Mouse (Mus musculus): ENCODE measurements at regions not wholly inside any gene's neighbourhood (a gene's known extent, or its start where the extent isn't known, plus 50 kb on each side); places are given as distances from the start of the nearest gene placed in this dataset.
A peak's percentile ranks its signal among the peaks of the same experiment; 100 is the strongest.

DNA sequence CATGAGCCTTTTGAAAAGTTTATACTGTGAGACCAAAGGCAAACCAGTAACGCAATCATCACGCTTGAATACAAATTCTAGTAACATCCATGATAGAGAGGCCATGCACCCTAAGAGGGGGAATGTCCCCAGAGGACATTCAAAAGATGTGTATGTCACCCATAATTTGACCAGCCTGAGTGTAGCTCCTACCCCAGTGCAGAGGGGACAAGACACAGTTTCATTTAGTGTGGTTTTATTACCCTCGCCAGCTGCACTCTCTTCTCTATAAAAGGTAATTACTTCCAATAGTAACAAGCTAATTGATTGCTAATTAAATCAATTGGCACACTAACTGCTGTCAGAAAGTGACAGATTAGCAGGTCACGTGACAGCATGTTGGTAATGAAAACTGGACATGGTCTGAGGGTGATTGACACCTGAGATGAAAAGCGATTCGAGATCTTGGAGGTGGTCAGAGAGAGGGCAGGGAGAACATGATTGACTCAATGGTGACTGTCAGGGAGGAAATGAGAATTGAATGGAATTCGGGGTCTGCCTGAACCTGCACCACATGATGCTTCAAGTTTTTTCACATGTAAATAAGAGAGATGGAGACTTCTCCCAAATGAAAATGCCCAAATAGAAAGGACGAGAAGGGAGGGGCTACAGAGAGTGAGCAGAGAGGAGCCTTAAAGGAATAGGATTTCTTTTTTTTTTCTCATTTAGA lies 309.9 kb downstream of the En1 start:
- DNase-seq, result no peak

DNA sequence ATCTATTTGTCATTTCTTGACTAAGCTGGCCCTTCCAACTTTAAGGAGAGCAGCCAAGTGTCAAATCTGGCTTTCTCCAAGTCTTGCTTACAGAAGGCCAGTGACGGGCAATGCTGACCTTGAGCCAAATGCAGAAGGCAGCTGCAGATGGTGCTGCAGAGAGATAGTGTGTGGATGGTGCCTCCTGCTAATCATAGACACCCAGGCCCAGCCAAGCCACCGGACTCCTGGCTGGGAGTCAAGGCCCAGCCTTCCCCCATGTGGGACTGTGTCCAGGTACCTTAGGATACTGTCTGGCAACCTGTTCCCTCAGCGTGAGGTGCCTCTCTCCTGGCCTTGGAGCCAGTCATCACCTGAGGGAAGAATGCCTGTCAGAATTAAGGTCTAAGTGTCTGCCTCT lies 319.3 kb downstream of the En1 start:
- peak; percentile 9 for DNase-seq

DNA sequence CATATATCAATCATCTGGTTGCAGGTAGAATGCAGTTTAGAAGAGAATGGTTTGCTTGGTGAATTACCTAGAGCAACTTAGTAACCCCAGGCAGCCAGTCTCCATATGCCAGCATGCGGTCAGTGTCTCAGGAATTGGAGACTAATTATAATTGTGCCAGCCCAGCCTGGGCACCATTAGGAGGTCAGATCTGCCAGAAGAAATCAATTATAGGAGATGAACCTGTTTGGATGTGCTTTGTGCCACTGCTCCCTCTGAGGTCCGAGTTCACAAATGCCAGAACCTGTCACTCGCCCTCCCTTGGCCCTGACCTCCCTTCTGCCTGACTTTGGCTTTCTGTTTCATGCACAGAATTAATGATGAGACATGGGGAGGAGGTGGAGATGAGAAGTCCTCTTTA lies 323.1 kb downstream of the En1 start:
- DNase-seq, result no peak

DNA sequence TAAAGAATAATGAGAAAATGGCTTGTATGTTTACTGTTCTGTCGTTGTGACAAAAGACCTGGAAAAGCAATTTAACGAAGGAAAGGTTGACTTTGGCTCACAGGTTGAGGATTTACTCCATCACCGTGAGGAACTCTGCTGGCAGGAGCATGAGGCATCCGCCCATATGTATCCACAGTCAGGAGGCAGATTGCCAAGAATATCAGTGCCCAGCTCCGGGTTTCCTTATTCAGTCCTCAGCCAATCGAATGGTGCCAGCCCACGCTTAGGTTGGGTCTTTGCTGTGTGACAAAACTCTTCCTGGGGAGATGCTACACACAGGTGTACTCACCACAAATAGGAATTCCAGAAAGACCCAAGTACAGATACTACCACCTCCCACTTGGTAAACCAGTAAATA lies 327.9 kb downstream of the En1 start:
- no peak for DNase-seq

DNA sequence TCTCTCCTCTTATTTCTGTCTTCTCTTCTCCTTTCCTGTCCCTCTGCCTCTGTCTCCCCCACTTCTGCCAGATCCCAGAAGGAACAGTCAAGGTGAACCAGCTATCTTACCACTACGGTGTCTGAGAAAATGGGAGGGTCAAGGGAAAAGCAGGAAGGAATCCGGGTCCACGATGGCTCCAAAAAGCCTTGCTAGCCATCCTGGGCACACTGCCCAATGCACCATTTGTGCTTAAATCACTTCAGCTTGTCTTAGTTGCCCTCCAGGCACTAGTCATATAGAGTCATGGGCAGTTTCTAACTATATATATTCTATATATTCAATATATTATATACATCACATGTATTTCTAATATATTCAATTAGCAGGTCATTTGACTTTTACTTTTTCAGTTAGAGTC lies 333.1 kb downstream of the En1 start:
- no peak for DNase-seq

DNA sequence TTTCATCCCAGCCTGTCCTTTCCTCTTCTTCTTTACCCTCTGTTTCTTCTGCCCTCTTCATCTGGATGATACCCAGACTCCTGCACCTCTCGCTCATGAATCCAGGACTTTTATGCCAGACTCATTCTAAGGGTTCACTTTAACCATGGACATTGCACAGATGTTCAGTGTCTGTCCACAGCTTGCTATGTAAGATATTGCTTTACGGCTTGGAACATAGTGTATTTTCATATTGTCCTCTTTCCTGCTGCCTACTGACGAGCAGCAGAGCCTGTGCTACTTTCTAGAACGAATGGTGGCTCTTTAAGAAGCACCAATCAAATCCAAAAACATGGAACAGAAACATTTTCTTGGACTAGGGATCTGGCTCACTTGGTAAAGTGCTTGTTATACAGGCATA lies 341.5 kb downstream of the En1 start:
- no peak for DNase-seq

DNA sequence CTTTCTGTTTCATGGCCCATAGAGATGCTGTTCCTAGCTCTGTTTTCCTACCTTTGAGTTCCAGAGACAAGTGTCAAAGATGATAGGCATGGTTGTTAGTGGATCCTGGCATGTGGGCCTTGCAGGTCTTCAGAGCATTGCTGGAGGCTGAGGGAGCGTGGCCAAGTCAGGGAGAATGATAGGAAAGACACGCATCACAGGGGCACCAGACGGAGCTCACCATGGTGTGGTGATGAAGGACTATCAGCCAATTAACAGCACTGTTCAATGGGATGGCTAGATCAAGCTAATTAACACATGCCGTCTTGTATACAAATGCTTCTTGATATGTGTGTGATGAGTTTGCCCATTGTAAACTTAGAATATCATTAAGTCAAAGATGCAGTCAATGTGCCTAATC lies 344.1 kb downstream of the En1 start:
- no peak for DNase-seq

DNA sequence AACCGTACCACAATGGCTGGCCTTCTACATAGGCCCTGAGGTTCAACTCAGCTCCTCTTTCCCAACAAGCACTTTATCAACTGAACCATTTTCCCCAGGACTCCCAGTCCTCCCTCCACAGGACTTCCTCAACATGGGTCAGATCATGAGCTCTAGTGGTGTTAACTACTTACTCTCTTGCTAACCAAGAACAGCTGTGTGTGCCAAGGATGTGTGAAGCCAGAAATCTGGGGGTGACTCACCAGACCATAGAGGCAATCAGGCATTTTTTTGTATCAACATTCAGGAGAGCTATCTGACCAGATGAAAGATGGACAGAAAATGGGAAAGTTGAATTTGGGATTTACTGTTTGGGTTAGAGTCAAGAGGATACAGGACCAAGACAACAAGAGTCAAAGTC lies 359.0 kb downstream of the En1 start:
- DNase-seq, result no peak

DNA sequence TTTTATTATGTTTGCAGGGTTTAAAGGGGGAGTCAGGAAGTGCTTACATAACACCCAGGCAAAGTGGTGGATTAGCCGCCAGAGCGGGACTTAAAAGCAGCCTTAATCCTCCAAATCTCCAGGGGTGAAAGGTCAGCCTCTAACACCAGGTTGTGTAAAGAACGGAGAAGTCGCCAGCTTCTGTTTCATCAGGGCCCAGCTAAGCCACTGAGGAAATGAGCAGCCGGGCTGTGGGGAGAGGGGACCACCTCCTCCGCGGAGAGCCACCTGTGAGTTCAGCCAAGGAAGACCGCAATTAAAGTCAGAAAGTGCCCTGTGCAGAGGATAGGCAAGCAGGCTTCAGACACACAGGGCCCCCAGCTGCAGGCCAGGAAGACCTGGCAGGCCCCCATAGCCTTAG lies 359.8 kb downstream of the En1 start:
- no peak for DNase-seq

DNA sequence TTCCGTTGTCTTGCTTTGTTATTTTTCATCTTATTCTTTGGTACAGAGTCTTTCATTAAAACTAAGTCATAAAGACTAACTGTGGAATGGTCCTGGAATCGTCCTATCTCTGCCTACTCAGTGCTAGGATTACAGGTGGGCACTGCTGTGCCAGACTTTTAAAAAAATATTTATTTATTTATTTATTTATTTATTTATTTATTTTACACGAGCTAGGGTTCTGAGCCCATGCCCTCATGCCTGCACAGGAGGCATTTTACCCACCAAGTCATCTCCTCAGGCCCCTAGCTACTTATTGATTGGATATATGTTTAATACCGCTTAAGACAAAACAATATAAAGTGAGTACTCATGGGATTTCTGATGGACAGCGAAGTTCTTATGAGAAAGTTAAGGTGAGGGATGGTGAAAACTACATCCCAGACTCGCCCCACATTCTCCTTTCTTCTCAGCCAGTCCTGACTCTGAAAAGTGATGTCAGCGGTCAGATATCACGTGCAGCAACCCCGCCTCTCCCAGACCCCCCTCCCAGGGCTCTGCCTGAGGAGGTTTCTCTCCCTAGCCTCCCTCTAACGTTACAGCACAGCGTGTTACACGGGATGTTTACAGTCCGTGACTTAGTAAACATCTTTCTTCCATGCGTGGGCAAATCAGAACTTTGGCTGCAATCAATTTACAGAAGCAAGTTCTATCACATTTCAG lies 361.4 kb downstream of the En1 start:
- no peak for DNase-seq

DNA sequence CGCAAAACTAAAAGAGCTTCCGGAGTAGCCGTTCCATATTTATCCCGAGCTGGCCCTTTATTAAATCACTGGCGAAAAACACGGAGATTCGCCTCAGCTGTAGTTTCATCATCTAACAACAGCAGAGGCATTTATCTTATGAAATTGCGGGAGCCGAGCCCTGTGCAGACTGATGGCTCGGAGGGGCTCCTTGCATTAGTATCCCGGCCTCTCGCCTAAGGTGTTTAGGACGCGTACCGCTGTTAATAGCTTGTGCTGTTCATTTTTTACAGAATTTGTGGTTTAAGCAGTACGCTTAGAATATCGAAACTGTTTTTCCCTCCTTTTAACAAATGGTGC lies 361.9 kb downstream of the En1 start:
- no peak for DNase-seq

DNA sequence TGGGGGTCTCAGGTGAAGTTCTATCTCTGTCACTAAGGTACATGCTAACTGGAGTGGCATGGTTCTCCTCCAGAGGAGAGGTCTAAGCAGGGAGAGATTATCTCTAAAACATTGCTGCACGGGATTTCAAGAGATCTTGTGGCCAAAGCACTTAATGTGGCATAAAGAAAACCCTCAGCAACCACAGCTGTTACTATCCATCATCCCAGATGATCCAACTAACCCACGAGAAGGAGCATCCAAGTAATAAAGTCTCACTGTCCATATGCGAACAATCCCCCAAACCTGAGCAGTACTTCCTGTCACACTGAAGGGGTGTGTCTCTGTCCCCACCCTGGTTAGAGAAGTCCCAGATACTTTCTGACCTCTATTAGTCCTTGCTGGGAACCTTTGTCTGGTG lies 363.9 kb downstream of the En1 start:
- no peak for DNase-seq

DNA sequence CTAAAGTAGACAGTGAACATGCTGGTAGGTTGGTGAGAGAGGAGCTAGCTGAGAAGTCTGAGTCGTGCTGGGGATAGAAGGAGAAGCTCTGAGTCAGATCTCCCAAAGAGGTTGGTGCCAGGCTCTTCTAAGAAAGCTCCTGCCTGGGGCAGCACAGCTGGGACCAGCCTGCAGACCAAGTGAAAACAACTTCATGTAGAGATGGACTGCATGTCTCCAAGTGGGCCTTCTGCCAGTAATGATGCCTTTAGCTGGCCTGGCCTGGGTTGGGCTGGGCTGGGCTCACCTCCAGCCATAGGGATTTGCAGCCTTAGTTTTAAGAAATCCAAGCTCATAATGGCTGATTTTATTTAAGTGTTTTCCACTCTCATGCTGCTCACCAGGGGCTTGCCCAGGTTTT lies 357.7 kb downstream of the Insig2 start:
- DNase-seq, result peak; percentile 28

DNA sequence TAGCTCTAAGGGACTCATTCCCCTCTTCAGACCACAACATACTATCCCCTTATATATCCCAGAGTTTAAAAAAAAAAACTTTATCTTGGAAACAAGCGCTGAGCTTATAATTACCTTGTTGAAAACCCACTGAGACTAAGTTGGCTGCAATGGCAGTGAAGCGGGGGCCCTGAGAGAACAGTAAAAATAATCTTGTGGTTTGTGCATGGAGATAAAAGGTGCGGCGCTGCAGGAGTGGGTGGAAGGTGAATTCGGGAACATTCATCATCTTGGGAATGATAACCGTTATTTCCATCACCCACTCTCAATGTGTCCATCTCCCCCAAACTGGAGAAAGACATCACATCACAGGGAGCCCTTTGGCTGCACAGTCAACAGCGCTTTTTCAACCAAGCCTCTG lies 327.9 kb downstream of the Insig2 start:
- DNase-seq, result no peak

DNA sequence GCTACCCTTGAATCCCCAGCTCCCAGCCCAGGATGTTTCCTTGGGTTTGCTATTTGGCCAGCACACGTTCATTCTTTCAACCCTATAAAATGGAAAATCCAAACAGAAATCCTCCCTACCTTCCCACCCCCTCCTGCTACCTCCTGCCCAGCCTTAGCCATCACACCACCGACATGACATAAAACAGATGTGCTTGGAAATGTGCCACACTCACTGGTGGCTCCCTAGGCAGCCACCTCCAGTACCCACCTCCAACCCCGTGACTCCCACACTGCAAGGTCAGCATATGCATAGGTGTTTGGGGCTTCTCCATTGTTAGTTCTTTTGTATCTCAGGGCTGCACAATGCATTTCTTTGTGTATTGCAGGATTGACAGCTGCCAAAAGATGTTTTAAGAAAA lies 327.2 kb downstream of the Insig2 start:
- peak; percentile 4 for DNase-seq

DNA sequence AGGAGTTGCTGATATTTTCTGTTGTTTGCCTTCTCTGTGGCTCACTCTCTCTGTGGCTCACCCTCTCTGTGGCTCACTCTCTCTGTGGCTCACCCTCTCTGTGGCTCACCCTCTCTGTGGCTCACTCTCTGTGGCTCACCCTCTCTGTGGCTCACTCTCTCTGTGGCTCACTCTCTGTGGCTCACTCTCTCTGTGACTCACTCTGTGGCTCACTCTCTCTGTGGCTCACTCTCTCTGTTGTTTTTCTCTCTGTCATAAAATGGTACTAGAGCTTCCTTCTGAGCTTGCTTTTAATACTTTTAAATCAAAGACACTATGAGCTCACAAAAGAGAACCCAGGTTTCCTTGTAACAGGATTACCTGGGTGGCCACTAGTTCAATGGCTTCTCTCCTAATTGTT lies 320.3 kb downstream of the Insig2 start:
- no peak for DNase-seq

DNA sequence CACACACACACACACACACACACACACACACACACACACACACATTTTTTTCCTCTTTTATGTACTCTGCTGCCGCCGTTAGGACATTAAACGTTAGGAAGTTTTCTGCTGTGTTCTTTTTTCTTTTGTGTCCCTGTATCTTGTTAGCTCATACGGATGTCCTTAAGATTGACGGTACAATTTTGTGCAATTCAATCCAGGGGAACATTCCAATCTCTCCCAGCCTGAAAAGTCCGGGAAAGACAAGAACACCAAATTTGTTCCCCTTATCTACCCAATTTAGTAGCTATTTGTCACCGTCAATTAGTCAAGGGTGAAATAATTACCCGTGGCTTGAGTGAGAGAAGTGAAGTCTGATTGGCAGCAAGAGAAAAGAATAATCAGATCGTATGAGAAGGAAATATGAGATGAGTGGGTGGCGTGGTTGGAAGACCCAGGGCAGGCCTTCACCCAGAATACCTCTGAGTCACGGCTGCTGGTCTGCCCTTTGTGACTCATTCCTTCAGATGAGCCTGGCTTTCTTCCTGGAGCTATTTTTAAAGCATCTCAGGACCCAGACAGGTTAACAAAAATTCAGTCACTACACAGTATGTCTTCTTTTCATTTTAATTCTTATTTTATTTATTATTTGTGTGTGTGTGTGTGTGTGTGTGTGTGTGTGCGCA lies 318.4 kb downstream of the Insig2 start:
- DNase-seq, result peak; percentile 42

DNA sequence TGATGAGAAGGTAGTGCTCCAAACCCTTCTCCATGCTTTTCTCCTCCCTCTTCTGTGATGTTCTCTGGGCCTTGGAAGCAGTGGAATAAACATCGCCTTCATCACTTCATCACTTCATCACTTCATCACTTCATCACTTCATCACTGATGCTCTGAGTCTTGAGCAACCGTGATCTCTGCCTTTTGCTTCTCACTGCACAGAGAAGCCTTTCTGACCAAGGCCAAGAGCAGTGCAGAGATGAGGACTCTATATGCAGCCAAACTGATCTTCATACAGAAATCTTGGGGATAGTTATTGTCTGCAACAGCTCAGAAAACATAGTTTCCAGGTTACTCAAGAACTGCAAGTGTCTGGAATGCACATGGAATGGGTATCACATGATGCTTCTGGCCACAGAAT lies 303.0 kb downstream of the Insig2 start:
- DNase-seq, result no peak

DNA sequence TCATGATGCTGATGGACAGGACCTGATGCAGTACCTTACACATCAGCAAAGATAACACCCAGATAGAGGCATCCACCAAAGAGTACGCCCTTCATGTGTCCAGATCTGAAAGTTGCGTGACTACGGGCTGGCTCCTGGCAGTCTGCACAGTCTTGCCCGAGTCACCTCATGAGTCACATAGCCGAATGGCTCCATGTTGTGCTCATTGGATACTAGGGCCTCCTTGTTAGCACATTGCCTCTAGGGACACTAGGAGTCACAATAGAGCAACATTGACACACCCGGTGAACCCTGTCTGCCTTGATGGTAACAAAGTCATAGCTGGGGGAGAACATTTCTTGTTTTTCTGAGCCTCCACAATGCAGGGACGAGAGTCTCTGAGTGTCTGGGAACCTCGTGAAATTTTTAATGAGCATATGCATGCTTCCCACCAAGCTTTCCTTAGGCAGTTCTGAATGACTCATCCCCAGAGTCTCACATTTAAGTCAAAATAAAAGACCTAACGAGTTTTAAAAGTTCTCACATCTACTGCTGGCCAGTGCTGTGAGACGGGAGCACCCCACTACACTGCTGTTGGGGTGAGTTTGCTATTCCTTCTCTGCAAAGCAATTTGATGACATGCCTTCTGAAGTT lies 297.5 kb downstream of the Insig2 start:
- no peak for DNase-seq

DNA sequence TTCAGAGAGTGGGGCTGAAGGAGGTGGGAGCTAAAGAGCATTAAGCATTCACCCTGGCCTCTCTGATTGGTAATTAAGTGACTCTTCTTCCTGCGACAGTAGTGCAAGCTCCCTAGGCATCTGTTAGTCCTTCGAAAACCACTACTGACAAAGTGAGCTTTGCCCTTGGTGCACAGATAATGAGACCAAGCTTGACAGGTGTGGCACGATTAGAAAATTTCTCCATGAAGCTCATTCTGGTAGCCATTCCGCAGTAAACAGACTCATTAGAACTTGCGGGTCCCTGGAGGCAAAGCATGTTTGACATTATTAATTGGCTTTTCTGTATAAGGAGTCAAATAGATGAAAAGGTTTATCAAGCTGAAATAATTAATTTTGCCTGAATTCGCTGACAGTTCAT lies 285.8 kb downstream of the Insig2 start:
- no peak for DNase-seq

DNA sequence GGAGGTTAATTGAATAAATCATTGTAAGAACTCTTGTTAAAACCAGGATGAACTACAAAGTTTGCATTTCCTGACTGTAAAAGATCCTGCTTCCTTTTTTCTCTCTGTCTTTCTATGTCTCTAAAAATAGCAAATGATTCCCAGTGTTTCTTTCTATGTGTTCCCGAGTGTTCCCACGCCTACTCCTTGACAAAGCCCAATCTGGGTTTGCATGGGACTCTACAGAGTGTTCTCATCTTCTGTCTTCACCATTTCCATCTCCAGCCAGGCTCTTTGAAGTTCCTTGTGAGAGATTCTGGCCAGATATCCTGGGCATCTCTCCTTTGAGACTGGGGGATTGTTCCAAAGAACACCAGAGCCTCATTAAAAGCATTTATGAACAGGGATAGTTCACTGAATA lies 285.0 kb downstream of the Insig2 start:
- DNase-seq, result no peak

DNA sequence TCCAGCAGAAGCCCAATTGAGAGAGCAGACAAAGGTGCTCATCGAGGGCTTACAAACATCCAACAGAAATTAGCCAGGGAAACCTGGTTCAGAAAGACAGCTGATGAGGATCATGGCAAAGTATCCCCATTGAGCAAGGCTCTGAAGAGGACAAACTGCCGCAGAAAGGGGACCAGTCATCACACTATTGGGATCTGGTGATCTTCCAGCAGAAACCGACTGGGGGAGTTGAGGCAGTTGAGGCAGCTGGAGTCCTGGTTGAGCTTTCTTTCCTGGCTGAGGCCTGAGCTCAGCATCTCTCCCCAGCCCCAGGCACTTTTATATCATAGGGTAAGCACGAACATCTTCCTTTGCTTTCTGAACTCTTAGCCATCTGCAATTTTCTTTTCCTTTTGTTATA lies 282.7 kb downstream of the Insig2 start:
- DNase-seq, result no peak

DNA sequence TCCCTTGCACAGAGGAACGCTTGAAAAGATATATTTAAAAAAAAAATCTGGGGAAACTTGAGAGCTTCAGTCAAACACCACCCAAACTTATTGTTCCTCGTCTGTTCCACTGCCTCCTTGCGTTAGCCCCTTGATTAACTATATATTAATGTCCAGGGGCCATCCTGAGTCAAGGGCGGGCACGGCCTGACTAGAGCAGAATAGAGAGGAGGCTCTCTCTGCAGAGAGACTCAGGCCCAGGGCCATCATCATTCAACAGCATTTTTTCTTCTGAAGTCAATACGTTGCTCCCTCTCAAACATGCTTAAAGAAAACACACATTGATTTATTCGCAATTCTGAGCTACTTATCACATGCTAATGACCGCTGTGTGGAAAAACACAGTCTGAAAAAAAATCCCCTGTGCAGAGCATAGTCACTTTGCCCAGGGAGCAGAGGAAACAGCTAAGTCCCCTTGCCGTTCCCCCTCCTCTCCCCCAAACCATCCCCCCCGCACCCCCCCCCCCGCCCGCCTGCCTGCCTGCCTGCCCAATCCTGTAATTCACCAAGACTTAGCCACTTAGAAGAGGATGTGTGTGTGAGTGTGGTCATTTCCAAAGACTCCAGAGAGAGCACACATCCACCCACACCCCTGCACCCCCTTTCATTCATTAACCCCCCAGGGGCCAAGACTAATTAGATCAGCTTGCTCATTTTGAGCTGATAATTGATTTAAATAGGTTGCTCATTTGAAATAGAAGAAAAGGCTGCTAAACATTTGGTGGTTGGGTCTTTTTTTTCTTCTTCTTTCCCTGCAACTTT lies 281.5 kb downstream of the Insig2 start:
- no peak for DNase-seq

Measured in adrenal gland, postnatal 10 days (tissue).